Mouse (Mus musculus) 416B (cell line): ENCODE measurements at regions not wholly inside any gene's neighbourhood (a gene's known extent, or its start where the extent isn't known, plus 50 kb on each side); places are given as distances from the start of the nearest gene placed in this dataset.

Source experiments
- DNase-seq: peaks from one replicate; pipeline ENCODE4 v3.0.0; 2011; ENCODE audit warnings: low read depth

DNA sequence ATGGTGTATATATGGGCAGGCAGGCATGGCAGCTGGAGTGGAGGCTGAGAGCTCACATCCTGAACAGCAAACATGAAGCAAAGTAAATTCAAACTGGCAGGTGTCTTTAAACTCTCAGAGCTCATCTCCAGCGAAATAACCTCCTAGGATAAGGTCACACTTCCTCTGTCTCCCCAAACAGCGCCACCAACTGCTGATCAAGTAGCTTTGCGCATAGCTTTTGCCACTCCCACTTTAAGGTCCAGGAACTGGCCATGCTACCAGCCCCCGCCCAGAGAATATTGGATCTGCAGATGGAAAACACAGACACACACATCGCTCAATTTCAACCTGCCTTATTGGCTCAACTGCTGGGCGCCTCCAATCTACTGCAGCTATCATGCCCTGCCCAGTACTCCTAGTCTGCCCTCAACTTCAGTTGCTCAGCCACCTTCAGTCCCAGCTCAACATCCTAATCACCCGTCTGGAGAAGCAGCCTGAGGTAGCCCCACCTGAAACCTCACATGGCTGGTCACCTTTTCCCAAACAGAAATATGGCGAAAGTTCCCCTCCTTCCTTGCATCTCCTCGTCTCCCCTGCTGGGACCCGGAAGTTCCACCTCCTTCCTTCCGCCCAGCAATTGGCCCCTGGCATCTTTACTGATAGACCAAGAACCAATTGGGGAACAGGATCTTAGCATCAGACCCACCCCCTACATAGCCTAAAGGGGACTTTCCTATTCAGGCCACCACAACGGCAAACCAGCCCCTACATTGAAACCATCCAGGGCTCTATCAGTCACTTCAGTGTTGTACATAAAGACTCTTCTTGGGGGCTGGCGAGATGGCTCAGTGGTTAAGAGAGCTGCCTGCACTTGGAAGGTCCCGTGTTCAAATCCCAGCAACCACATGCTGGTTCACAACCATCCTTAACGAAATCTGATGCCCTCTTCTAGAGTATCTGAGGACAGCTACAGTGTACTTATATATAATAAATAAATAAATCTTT, 70.4 kb upstream of the Slc38a4 start:
- DNase-seq = peak; percentile 19

DNA sequence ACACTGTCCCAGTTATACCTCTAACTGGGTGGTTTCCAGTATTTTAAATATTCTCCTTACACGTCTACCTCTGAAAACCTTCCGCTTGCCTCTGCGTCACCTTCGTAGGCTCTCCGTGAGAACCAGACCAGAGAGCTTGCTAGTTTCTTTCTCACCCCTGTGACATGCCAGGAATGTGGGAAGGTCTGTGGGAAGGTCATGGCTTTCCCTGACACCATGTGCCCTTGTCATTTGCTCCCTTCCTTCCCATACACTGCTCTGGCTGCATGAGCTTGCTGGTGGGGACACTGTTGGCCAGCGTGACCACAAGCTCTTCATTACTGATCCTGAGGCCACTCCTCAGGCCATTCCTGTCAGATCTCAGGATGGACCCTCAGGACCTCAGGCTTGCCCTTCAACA, 66.5 kb upstream of the Slc38a4 start:
- no peak for DNase-seq

DNA sequence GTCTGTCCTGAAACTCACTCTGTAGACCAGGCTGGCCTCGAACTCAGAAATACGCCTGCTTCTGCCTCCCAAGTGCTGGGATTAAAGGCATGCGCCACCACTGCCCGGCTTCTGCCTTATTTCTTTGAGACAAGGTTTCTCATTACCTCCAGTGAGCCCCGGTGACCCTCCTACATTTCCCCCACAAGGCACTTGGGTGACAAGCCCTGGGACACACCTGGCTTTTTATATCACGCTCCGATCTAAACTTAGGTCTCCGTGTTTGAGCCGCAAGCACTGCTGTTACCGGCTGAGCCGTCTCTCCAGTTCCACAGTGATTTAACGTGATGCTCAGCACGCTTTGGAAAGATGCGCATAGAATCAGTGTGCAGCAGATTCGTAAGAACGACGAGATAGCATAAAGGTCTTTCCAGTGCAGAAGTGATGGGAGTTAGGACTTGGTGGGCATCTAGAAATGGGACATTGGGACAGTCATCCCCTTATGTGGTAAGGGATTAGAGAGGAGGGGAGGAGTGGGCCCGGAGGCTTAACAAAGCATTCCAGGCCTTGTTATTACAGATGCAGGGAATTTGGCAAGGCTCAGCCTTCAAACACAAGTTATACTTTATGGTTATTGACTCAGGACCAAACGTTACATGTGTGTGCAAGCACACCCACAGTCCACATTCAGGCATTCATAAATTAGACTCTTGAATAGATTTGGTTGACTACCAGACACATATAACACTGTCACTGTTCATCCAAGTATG, 56.9 kb upstream of the Slc38a4 start:
- no peak for DNase-seq

DNA sequence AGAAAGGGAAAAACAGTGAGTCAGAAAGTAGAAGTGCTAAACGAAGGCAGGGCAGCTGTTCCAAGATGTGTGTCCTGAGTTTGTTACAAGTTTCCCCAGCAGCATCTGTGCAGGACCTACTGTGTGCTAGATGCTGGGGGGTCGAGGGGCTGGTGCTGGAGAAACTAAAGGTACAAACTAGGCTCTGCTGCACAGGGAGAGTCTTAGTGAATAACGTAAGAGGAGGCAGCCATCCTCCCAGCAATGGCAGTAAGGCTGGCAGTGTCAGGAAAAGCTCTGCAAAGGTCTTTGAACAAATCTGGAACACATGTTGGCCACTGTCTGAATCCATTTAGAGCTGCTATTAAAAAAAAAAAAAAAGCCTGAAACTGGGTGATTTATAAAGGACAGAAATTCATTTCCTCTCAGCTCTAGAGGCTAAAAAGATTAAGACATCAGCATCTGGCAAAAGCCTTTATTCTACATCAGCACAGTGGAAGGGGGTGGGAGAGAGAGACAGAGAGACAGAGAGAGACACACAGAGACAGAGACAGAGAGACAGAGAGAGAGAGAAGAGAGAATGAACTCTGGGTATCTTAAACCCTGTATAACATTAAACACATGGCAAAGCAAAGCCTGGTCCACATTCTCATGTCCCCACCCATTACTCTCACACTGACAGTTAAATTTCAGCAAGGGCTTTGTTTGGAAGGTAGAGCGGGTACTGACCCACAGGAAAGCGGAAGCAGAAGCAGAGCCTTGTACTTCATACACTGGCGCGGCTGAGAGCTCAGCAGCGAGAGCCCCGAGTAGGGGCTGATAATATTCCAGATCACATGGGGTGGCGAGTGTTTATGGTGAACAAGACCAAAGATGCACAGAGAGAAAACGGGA, 55.8 kb upstream of the Slc38a4 start:
- no peak for DNase-seq

DNA sequence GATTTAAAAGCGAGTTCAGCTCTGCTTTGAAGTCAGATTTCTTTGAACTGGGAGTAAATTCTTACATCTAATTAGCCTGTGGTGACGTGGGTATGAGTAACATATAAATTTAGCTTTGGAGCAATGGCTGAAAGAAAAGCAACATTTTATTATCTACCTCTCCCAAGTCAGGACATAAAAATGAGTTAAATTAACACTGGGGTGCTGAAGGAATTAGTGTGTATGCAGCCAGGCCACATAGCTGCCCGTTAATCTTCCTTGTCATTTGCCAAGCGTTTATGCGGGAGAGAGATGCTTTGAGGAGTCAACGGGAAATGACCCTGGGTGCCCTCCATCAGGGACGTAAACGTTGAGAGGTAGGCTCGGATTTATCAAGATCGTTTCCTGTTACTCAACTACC, 52.0 kb upstream of the Slc38a4 start:
- DNase-seq = no peak

DNA sequence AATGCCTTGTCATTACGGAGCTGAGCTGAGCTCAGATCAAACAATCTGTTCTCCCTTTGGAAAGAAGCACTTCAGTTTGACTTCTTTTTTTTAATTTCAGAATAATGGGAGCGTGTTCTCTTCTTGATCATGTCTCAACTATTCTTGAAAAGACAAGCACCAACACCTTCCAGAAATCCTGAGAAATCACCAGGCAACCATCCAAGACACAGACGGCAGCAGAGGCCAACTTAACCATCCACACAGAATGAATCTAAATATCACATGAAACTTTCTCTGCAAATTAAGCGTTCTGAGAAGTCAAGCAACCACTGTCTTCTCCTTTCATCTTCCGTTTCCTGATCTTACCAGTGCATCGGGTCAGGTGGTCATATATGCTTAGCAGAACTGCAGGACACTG, 50.8 kb upstream of the Slc38a4 start:
- no peak for DNase-seq
